In genomic region chr6:85333732-85334131, GRCm38 (mm10) we compare ENCODE assay signal across 8 mouse cellular contexts. TPM values are rescaled to one million over a fixed set of nuclear protein-coding genes. Genes with fewer than 3 reads are reported as not detected.
DNase-seq lines count a peak whose midpoint lies in the region; ATAC-seq and TF ChIP-seq lines count a peak whose summit lies in the region.

No protein-coding gene starts in this region.

- no peaks in the 10 kb centered on the region for H3K27me3 ChIP-seq in splenic B cell, adult 2 months (ENCODE audit: control insufficient read depth, insufficient read depth, low read length, poor library complexity, severe bottlenecking)

- H3K36me3 ChIP-seq in splenic B cell, adult 2 months (ENCODE audit: control insufficient read depth, insufficient read depth, low read length, poor library complexity, severe bottlenecking) = no peaks in the 10 kb centered on the region

- under 1% methylated on average over 13 of the region's 13 CpGs for WGBS in lung, adult 2 months

- peak; percentile 3 for ATAC-seq in activated CD4-positive, CD25-positive, alpha-beta regulatory T cell, adult 4 months
- ATAC-seq in granulocyte monocyte progenitor cell, adult 5-6 weeks (replicated peaks; ENCODE audit: poor library complexity, severe bottlenecking) = peak; percentile 43

- peak overlapping the region; percentile 55 for H3K4me3 ChIP-seq in lung, adult 2 months (replicated peaks; ENCODE audit: extremely low read depth, low read depth, low read length)

- peak; percentile 50 to 76 for DNase-seq in left cerebral cortex, postnatal 14 days (ENCODE audit: low spot score in 2 of 2)
- no peak for DNase-seq in left cerebral cortex, adult 11 months (ENCODE audit: low spot score)
- DNase-seq in lung, adult 2 months = no peak
- DNase-seq in splenic B cell, adult 2 months (ENCODE audit: low read depth, low spot score) = peak; percentile 41
- no peak for DNase-seq in spleen, adult 18-20 months
- no peak for DNase-seq in kidney, postnatal 25 days

- TF ChIP-seq CTCF in lung, adult 2 months (IDR thresholded peaks at IDR 0.05; ENCODE audit: insufficient read depth, low read length) = no peak

- H3K4me1 ChIP-seq in lung, adult 2 months (ENCODE audit: control insufficient read depth, insufficient read depth, low read length) = peaks cover 2% of the 10 kb centered on the region; the same call in 1 of the 2 replicates

- intact Hi-C loops in left cerebral cortex, postnatal 14 days (cut with DNase I) = loop anchor here (2.0 to 5.0 kb wide), 3 partner anchors 31 to 96 kb away; no protein-coding TSS in a partner anchor

- TF ChIP-seq POLR2A in lung, adult 2 months (IDR thresholded peaks at IDR 0.05; ENCODE audit: borderline replicate concordance, extremely low read depth, low read depth, low read length) = no peak

RNA-seq across cellular contexts. Expression of gene Sfxn5, which starts 0.5 kb away (rescaled TPM):
- total RNA-seq in left cerebral cortex, postnatal 14 days (2021) = 100 to 1,000 TPM; 162 to 165 TPM
- 1 to 10 TPM; 1.5 to 1.8 TPM for polyA plus RNA-seq in activated CD4-positive, CD25-positive, alpha-beta regulatory T cell, adult 4 months (2017; shearing (Covaris generic))
- total RNA-seq in granulocyte monocyte progenitor cell, adult 5-6 weeks (2014; fragmentation: Nextera tagmentation) = 0.92 and 2.1 TPM in 2 replicates
- total RNA-seq in granulocyte monocyte progenitor cell, adult 5-6 weeks (2017) = 0.93 and 2.0 TPM in 2 replicates
- polyA plus RNA-seq in lung, adult 2 months (2012; rRNA removed) = 8.0 and 8.2 TPM in 2 replicates

RNA-seq across cellular contexts. Expression of gene Rab11fip5, which starts 40.7 kb away (rescaled TPM):
- 10 to 100 TPM; 53.8 to 55.0 TPM for total RNA-seq in left cerebral cortex, postnatal 14 days (2021)
- under 1 TPM; 0.15 to 0.29 TPM for polyA plus RNA-seq in activated CD4-positive, CD25-positive, alpha-beta regulatory T cell, adult 4 months (2017; shearing (Covaris generic))
- 5.4 TPM in 2 replicates for total RNA-seq in granulocyte monocyte progenitor cell, adult 5-6 weeks (2014; fragmentation: Nextera tagmentation)
- 3.2 and 3.6 TPM in 2 replicates for total RNA-seq in granulocyte monocyte progenitor cell, adult 5-6 weeks (2017)
- polyA plus RNA-seq in lung, adult 2 months (2012; rRNA removed) = 20.0 and 24.9 TPM in 2 replicates

Comparison
In these comparisons a context has a peak if more than half of its experiments do, and no peak if none do; other contexts are left out.
1. DNase-seq: peak in left cerebral cortex, postnatal 14 days (2 of 2) and splenic B cell, adult 2 months (single experiment); none in left cerebral cortex, adult 11 months (single experiment), lung, adult 2 months (single experiment), spleen, adult 18-20 months (0 of 2) and kidney, postnatal 25 days (0 of 2).
2. RNA of gene Sfxn5, which starts 0.5 kb away (total RNA-seq): 162 to 165 TPM in left cerebral cortex, postnatal 14 days; 0.92 to 2.1 TPM in granulocyte monocyte progenitor cell, adult 5-6 weeks; every median in the first group is over 10 times any median in the second.
3. RNA of gene Rab11fip5, which starts 40.7 kb away (total RNA-seq): 53.8 to 55.0 TPM in left cerebral cortex, postnatal 14 days; 3.2 to 5.4 TPM in granulocyte monocyte progenitor cell, adult 5-6 weeks; every median in the first group is over 4 times any median in the second.